Mouse (Mus musculus) right cerebral cortex, postnatal 36 days (tissue): Measurements from ENCODE around the gene Trdmt1.

ENCODE experiments used
- DNase-seq, 2 experiments: peaks; one replicate each; pipeline ENCODE4 v3.0.0; 2022; ENCODE audit warnings: low spot score in 2 of 2, mixed read lengths in 1 of 2

Gene Trdmt1

DNA sequence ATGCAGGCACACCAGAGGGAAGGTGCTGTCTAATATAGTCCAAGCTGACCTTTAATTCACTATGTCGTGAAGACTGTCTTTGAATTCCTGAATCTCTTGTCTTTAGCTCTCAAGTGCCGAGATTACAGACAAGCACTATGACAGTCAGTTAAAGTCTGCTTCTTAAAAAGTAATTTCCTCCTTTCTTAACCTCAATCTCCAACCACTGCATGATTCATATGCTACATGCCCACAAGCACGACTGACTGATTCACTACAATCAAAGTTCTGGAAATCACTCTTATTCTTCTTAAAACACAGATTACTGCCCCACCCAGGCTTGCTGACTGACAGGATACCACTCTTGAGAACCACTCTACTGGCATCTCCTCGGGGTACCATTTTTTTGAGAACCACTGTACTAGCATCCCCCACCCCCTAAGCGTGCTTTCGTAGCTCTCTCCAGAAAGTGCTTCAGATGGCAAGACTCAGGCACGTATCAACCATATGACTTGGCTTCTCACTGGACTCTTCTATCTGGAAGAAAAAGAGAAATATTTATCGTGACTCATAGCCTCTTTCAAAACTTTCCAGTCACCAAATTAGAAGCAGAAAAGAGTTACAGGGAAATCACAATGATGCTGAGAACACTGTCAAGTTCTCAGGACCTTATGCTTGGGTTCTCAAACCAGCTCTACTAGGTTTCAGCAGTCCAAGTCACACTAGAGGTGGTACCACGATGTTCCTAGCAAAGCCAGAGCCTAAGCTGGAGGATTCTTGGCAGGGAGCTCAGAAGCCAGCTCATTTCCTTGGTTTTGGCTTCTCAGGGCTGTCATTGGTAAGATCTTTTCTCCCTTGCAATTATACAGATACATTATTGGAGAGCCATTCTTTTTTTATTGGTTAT, 12.9 kb upstream of the Trdmt1 start:
- DNase-seq = no peak

DNA sequence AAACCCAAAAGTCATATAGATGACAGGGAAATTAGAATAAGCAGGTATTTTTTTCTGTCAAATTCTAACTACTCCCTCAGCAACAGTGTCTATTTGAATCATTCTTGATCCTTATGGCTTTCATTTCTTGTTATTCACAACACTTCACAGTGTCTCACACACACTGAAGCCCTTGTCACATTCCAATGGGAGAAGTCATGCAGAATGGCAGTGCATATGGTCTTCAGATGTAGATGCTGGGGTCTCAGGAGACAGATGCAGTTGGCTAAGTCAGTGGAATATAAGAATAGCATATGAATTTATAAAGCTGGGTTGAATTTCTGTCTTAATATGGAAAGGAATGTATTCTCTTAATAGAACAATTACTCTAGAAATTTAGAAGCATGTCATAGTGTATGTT, 11.8 kb upstream of the Trdmt1 start:
- no peak for DNase-seq

DNA sequence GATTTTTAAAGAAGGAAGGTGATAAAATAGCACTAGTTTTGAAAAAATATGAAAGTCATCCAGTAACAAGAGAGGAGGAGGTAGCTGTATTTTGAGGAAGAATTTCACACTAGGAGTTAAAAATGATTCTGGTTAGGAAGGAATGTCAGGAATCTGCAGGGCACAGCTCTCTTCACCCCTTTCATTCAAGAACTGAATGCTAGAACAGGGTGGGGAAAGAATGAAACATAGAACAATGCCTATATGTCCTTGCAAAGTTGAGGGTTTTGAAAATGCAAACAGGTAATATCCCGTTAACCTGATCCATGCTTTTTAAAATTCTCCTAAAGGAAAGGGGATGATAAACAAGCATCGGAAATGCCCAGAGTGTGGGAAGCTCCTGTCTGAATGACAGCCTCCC, 9.5 kb upstream of the Trdmt1 start:
- DNase-seq = no peak

DNA sequence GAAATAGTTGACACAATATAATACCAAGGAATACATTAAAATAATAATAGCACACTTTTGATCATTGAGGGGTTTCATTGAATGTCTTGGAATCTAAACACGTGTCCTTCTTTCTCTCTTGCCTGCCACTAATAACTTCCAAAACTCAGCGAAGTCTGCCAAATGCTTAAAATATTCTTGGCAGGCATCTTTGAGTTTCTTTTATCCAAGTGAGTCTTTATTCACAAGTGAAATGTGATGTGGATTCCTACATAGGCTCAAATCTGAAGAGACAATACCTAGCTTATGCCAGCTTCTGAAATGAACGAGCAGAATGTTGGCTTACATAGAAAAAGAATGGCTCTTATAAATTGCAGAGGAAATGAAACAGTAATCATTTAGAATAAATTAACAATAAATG, 4.3 kb upstream of the Trdmt1 start:
- no peak for DNase-seq

DNA sequence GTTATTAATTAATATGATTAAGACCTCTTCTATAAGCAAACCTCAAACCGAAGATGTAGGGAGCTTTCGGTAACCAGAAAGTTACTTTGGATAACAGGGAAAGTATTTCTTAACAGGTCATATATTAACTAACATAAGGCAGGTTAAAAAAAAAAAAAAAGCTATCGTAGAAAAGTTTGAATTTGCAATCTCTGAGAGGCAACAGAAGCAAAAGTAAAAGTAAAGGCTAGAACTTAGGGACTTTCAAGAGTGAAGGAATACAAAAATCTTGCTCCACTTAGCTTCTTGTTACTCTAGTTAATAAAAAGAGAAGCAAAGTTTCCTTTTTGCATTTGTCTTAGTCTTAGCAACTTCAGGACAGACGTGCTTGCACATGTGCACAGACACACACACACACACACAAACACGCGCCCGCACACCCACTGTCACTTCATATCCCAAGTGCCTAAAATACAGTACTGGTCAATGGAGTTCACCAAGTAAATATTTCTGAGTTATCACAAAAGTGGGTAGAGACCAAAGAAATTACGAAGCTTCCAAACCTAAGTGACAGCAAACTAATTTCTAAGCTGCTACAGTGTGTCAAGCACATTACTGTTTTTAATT, 846 bp downstream of the Trdmt1 start:
- DNase-seq = no peak

DNA sequence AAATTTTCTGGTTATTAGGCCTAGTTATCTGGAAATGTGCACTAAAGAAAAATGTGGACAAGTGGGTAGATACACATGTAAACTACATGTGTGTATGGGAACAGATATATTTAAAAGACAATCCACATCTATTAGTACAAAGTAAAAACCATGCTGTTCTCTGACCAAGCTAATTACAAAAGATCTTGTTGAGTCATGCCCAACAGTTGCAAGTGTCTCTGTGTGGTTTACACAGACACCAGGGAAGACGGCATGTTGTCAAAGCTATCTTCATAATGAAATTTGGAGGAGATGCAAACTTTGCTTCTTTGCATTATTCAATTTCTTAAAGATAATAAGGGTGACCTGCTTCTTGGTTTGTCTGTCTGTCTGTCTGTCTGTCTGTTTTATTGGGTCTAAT, 4.6 kb downstream of the Trdmt1 start:
- DNase-seq = no peak

DNA sequence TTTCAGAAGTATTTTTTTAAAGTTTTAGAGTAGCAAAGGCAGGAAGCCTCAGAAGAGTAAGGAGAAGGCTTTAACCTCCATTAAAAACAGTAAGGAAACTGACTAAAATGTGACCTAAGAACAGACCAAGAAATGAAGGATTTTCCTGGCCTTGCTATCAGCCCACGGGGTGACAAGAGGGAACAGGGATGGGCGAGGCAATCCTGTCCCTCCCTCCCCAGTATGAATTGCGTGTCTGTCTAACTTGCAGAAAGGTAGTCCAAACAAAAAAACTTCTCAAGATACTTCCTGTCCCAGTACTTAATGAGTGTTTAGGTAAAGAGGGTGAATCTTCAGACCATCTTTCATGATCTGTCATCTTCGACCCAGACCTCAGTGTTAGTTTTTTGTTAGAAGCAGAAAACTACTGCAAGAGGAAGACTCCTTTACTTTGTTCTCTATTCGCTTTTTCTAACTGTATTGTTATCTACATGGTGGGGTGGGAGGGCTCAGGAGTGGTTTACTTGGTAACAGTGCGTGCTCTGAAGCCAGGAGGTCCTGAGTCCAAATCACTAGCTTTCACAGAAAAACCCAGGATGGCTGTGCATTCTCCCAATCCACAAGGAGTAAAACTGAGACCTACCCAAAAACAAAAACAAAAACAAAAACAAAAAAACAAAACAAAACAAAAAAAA, 5.6 kb downstream of the Trdmt1 start:
- DNase-seq = no peak

DNA sequence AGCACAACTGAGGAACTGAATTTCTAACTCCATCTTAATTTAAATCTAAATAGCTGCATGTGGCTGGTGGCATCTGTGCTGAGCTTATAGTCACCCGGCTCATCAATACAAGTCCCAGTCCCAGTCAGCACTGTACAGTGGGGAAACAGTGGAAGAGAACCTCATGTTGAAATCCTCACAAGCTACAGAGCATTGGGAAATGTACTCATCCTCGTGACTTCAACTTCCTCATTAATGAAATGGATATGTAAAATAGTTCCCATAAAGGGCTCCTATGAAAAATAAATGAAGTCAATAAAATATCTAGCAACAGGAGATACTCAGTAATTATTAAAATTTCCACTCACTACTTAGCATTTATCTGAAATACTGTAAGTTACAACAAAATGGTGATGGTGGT, 6.2 kb downstream of the Trdmt1 start:
- no peak for DNase-seq

DNA sequence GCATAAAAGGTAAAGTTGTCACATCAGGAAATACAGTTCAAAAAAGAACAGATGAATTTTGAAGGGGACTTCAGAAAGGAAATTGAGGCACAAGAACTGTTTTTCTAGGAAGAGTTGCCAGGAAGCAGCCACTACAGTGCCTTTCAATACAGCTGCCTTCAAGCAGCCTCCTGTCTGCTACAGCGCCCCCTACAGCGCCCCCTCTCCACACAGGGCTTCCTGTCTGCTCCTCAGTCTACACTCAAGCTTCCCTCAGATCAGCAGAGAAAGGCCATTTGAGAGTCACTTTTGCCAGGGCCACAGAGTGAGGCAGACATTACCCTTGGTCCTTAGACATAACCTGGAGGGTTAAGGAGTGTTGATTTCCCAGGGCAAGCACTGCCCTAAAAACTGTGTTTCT, 6.7 kb downstream of the Trdmt1 start:
- DNase-seq = no peak

DNA sequence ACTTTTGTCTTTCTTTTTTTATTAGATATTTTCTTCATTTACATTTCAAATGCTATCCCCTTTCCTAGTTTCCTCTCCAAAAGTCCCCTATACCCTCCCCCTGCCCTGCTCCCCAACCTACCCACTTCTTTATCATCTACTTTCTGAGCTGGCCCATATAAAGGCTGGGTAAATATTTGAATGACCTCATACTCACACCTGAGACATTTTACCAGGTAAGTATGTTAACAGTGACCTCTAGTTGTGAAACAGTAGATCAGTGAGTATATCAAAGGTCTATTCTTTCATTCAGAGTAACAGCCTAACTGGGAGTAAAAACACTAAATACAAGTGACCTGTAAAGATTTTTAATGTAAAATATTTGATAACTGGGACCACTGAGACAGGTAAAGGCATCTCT, 7.7 kb downstream of the Trdmt1 start:
- no peak for DNase-seq

DNA sequence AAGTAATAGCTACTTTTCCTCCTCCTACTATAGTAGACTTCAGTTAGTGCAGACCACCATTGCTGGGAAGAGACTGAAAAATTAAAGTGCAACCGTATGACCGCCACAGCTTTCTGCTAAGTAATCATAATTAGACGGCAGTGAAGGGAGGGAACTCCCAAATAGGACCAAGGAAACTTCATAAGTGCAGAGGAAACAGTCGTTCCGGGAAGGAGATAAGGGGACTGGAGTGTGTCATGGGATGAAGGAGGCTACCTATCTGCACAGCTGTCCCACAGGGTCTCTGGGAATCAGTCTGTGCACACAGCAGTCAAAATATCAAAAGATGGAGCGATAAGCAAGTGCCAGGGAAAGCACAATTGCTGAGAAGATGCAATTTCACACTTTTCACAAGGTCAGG, 13.8 kb downstream of the Trdmt1 start:
- no peak for DNase-seq

DNA sequence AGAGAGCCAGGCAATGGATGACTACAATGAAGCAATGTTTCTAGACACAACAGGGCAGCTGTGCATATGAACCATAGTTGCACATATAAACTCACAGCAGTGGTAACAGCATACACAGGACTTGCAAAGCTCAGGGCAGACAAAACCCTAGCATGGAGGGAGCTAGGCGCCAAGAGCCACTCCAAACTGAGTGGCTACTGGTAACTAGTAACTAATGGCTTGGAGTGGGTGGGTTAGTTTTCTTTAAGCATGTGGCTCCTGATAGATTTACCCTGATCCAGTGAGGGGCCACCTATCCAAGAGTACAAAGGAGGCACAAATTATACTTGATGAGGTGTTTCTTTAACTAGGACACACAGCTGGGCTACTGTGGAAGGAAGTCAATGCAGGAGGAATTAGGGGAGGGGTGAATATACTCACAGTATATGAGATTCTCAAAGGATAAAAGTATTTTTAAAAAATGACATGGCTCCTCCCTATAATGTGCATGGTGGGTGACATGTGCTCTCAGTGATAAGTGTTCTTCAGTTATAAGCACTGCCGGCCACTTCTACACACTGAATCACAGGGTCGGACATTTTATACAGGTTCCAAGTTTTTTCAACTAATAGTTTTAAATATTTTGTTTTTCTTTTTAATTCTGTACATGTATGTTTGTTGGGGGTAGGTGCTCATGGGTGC, 15.1 kb downstream of the Trdmt1 start:
- DNase-seq = no peak

DNA sequence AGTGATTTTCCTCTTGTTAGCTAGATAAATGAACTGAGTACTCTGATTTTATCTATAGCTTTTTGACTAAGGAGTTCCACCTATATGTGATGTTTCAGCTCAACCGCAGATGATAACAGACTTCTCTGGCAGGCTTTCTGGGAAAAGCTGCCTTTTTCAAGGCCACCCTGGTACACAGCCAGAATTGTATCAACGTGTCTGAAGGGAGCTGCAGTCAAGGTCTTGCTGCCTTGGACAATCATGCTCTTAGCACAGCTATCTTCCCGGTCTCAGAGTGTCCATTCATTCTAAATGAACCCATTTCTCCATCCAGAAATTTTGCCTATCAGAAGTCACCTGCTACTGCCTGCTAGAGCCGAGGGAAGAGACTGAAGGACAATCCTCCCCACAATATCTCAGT, 16.9 kb downstream of the Trdmt1 start:
- DNase-seq = no peak

DNA sequence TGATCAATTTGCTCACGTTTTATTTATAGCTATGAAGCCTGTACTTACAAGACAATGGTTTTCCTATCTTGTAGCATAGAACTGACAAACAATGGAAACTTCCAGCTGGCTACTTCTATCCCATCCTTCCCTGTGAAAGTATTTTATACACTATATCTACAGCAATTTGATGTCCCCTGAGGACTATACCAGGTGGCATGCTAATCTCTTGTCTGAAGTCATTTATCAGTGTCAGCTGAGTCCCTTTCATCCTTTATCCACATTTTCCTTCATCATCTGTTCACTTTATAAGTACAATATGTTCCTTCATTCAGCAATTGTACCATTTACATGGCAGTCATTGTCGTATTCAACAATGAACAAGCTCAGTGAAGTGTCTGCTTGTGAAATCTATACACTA, 17.3 kb downstream of the Trdmt1 start:
- DNase-seq = no peak

DNA sequence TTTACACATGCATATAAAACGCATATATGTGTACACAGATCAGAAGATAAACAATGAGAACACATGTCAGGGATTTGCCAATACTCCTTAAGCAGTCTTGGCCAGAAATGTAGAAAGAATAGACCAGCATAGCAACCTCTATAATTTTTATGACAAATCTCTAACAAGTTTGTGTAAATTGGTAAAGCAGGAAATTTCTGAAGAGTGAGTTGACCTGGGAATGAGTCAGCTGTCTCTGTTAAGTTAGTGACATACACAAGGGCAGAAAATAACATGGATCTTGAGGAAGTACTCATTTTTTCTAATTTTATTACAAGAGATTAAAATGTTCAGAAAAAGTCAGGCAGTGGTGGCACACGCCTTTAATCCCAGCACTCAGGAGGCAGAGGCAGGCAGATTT, 18.3 kb downstream of the Trdmt1 start:
- no peak for DNase-seq

DNA sequence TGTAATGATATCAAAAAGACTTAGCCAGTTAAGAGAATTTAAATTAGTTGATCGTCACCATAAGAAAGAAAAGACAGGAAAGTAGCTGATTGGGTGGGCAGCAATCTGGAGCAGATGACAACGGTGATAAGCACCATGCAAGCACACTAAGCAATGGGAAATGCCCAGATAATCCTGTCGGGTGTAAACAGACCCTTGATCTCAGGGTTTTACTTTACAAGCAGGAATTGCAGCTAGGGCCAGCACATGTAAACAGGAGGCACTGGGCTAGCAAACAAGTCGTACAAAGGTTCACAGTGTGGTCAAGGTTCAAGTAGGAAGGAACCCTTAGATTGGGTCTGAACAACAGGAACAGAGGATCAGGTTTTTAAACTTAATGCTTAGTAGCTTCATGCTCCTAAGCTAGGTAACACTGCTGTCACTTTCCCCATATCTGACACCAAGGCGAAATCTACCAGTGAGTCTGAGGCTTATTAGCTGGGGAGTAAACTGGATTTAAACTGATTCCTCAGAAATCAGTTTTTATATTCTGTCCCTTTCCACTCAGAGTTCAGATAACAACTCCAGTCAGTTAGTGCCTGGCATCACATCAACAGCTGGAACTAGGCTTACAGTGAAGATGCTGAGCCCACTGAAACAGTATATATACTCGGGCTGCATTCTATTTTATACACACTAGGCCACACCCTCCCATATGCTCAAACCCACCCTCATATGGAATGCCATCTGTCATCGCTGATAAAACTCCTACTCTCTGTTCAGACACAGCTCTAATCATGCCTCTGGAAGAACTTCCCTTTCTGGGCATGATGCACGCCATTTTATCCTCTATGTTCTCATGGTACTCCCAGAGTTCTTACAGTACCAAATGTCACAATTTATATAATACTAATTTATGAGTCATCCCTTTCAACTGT, 20.7 kb downstream of the Trdmt1 start:
- peak; percentile 65 to 68 for DNase-seq

DNA sequence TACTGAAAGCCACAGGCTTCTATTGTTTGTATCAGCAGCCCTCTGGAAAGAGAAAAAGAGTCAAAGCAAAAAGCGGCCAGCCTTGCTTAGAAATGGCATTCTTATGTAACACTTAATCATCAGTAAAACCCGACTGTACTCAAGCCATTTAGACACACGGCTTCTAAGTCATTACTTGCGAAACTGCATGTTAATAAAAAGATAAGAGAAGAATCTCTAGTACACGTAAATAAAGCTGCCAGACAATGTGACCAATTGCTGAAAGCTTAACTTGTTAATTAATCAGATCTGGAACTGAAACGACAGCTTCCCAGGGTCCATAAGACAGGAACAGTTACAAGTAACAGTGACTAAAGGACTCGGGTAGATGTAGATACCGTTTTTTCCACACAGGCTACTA, 22.4 kb downstream of the Trdmt1 start:
- no peak for DNase-seq

DNA sequence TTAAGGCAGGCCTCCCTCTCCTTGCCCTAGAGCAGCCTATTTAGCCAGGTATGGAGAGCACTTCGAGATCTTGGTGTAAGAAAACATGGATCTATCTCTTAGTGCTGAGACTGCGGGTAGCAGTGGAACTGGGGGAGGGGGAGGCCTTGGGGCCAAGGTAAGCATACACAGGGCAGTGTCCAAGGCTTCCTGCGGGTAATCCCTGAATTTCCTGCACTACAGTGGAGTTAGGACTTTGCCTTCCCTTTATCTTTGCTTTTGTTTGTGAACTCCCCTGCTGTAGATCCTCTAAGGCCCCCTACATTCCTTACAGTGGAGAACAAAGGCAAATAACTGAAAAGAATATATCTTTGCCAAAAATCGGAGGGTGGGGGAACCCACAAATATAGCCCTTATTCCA, 29.5 kb downstream of the Trdmt1 start:
- DNase-seq = no peak

DNA sequence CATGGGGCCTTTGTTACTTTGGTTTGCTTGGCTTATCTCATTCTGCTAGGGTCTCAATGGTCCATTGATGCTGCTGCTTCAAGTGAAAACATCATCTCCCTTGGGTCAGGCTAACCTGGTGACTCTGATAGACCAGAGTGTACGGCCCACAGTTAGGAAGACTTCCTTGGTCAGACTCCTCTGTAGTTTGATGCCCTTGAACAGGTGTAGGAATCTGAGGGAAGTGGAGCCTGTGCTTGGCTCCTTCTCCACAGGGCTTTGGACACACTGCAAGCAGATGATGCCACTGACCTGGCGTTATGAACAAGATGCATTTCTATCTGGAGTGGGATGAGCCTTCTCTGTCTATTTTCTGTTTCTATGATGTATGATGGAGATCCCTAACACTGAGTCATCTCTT, 41.8 kb downstream of the Trdmt1 start:
- DNase-seq = no peak

DNA sequence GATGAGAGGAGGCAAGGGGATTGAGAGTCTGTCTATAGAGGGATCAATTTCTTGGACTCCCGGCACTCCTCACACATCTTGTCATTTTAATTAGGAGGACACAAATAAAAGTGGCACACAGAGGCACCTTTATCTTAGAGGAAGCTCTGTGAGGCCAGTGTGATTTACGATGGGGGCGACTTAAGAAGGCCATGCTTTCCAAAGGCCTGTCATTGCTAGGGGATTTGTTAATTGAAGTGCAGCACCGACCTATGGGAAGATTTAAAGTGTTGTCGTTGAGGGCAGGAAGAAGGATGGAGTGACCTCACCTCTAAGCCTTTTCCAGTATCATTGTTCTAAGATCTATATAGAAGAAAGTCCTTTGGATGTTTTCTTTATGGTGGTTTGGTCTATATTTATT, 42.9 kb downstream of the Trdmt1 start:
- DNase-seq = no peak

DNA sequence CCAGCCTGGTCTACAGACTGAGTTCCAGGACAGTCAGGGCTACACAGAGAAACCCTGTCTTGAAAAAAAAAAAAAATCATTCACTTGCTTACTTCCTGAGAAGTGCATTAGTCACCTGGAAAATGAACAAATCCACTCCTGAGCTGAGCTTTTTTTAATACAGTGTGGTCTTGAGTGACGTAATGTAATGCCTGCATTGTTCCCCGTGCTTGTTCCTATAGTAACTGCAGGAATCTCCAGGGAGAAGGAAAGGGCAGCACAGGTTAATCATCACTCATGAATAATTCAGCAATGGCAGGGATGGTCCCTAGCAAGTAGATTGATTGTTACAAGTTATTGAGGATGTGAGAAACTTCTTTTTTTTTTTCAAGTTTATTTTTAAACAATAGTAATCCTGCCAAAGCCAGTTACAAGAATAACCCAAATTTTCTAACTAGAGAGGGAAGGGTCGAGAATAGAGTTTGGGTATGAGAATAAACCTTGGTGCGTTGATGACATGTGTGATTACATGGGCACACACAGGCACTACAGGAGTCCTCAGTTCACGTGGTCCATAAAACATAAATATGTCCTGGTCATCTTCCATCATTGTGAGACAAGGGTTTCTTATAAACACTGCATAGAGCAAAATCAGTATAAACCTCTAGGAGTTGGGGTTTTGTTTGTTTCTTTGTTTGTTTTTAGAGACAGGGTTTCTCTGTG, 44.0 kb downstream of the Trdmt1 start:
- DNase-seq = no peak
